Mouse (Mus musculus) effector memory CD4-positive, alpha-beta T cell, adult 5 months (primary cell): ENCODE measurements around the gene Klk1b8. TPM values are rescaled to one million over a fixed set of nuclear protein-coding genes. Genes with fewer than 3 reads are reported as not detected.

ENCODE experiments used
- polyA plus RNA-seq: library from polyadenylated mRNA; unstranded; fragments of 100-300 nt; shearing (Covaris generic); gene quantifications from one replicate; pipeline ENCODE4 v1.2.1, GENCODE M21; 2017

Klk1b8 gene
- not detected for polyA plus RNA-seq

GRCm38 (mm10) chr7:43950364-43950763 is at the start of gene Klk1b8:
Gene Klk1b8, plus strand, starts transcription at chr7:43950664.

DNA sequence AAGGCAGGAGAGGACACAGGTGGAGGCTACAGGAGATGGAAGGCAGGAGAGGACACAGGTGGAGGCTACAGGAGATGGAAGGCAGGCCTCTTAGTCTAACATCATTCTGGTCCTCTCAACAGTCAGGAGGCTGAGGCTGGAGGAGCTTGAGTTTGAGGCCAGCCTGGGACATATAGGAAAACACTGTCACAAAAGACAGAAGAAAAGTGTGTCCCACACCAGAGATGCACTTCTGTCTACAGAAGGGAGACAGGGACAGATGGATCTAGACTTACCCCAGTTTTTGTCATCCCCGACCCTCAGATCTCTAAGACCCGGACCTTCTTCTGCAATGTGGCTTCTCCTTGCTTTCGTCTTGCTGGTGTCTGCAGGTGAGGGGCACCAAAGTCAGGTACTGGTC is 17.0 kb upstream of the Klk1b8 start, which contains the start of gene Klk15:
TSS of gene Klk15 (plus strand) at position 301 of the 400 bp plus-strand sequence.

GRCm38 (mm10) chr7:43966451-43966850 is 16.0 kb downstream of the Klk1b8 start, which contains the start of gene Klk1b1:
Gene Klk1b1, plus strand, starts transcription at chr7:43966751.

DNA sequence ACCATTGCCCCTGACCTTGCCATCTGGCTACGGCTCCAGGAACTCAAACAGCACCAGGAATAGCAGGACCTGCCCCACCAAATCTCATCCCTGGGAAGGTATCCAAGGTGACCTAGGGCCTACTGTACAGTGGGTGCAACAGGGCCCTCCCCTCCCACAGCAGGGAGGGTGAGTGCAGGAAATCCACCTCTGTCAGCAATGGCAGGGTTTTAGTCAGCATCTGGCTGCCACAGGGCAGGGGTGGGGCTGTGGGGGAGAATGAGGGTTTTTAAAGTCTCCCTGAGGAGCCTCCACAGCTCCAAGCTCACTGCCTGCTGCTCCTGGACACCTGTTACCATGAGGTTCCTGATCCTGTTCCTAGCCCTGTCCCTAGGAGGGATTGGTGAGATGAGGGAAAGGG is 25.3 kb downstream of the Klk1b8 start, which contains the start of gene Klk1b9:
TSS of gene Klk1b9 (plus strand) at position 301 of the 400 bp plus-strand sequence.

DNA sequence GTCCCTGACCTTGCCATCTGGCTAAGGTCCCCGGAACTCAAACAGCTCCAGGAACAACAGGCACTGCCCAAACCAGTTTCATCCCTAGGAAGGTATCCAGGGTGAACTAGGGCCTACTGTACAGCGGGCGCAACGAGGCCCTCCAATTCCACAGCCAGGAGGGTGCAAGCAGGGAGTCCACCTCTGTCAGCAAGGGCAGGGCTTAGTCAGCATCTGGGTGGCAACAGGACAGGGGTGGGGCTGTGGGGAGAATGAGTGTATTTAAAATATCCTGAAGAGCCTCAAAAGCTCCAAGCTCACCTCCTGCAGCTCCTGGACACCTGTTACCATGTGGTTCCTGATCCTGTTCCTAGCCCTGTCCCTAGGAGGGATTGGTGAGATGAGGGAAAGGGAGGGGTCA is 45.1 kb downstream of the Klk1b8 start, which contains the start of gene Klk1b11:
TSS of gene Klk1b11 (plus strand) at position 301 of the 400 bp plus-strand sequence.

Other genes starting within 250 kb of the Klk1b8 start
- gene Klk13, start 238.1 kb upstream of the Klk1b8 start, polyA plus RNA-seq, result not detected
- gene Klk12, start 181.8 kb upstream of the Klk1b8 start, polyA plus RNA-seq, result not detected
- gene Klk11, start 176.1 kb upstream of the Klk1b8 start, polyA plus RNA-seq, result not detected
- gene Klk10, start 169.6 kb upstream of the Klk1b8 start, polyA plus RNA-seq, result not detected
- gene Klk9, start 158.8 kb upstream of the Klk1b8 start, polyA plus RNA-seq, result not detected
- gene Klk8, start 153.1 kb upstream of the Klk1b8 start, polyA plus RNA-seq, result 48.5 TPM
- not detected for gene Klk7, start 139.4 kb upstream of the Klk1b8 start, polyA plus RNA-seq
- not detected for gene Klk6, start 126.2 kb upstream of the Klk1b8 start, polyA plus RNA-seq
- gene Klk5, start 108.7 kb upstream of the Klk1b8 start, polyA plus RNA-seq, result not detected
- not detected for gene Klk4, start 69.5 kb upstream of the Klk1b8 start, polyA plus RNA-seq
- not detected for gene Klk15, start 16.9 kb upstream of the Klk1b8 start, polyA plus RNA-seq
- gene Klk1b1, start 16.1 kb downstream of the Klk1b8 start, polyA plus RNA-seq, result not detected
- gene Klk1b9, start 25.4 kb downstream of the Klk1b8 start, polyA plus RNA-seq, result not detected
- gene Klk1b11, start 45.2 kb downstream of the Klk1b8 start, polyA plus RNA-seq, result not detected
- not detected for gene Klk1b26, start 61.5 kb downstream of the Klk1b8 start, polyA plus RNA-seq
- not detected for gene Klk1b27, start 101.6 kb downstream of the Klk1b8 start, polyA plus RNA-seq
- not detected for gene Klk1b21, start 151.7 kb downstream of the Klk1b8 start, polyA plus RNA-seq
- gene Klk1b22, start 162.0 kb downstream of the Klk1b8 start, polyA plus RNA-seq, result not detected
- not detected for gene Klk1b16, start 186.1 kb downstream of the Klk1b8 start, polyA plus RNA-seq
- not detected for gene Klk1b24, start 237.6 kb downstream of the Klk1b8 start, polyA plus RNA-seq
- not detected for gene Klk1b3, start 247.5 kb downstream of the Klk1b8 start, polyA plus RNA-seq